Mouse (Mus musculus): ENCODE measurements around the gene Hist1h4h. TPM values are rescaled to one million over a fixed set of nuclear protein-coding genes. Genes with fewer than 3 reads are reported as not detected.

The Hist1h4h gene
- 100 to 1,000 TPM; 338 to 400 TPM for total RNA-seq (2021)
- 20.2 and 33.8 TPM in 2 replicates for polyA plus RNA-seq (2012; rRNA removed)
- long read RNA-seq, transcript Hist1h4h-201 (1 exons, 470 nt): major isoform, 34 of 34 reads
- long read RNA-seq, partial matches to known transcripts: 0 of 34 reads
- long read RNA-seq, other reads (novel, unspliced or antisense): 0 of 34 reads

GRCm38 (mm10) chr13:23530901-23531875, at the start of gene Hist1h4h:
Hist1h4h (plus strand) TSS chr13:23531050.
- peak; percentile 97 for DNase-seq

DNA sequence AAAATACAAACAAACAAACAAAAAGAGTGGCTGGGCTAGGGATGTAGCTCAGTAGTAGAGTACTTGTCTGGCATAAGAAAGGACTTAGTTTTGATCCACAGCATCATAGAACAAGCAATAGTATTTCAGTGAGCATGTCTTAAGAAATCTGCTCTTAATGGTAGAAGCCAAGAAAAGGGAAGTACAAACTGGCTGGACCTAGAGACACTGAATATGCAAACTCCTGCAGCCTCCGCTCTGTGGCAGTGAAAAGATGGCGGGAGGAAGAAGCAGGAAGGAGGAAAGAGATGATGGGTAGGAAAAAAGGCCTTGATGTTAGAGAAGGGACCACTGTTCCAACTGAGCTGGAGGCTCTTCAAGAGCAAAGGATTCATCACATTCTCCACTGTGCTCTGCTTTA, 47.7 kb upstream of the Hist1h4h start:
- no peak for DNase-seq

DNA sequence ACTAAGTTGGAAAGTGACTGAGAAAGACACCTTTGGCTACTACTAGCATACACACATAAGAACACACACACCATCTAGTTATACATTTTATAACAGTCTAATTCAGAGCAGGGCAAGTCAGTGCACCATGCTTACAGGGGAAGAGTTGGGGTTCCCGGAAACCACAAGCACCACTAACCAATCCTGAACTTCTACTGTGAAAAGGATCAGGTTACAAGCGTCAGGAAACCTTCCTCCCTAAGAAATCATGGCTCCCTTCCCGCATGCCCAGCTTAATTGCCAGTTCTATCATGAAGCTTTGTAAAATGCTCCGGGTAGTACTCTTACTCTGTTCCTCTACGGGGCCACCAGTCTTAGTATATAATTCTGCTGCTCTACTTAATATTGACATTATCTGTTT, 45.6 kb upstream of the Hist1h4h start:
- DNase-seq: no peak

DNA sequence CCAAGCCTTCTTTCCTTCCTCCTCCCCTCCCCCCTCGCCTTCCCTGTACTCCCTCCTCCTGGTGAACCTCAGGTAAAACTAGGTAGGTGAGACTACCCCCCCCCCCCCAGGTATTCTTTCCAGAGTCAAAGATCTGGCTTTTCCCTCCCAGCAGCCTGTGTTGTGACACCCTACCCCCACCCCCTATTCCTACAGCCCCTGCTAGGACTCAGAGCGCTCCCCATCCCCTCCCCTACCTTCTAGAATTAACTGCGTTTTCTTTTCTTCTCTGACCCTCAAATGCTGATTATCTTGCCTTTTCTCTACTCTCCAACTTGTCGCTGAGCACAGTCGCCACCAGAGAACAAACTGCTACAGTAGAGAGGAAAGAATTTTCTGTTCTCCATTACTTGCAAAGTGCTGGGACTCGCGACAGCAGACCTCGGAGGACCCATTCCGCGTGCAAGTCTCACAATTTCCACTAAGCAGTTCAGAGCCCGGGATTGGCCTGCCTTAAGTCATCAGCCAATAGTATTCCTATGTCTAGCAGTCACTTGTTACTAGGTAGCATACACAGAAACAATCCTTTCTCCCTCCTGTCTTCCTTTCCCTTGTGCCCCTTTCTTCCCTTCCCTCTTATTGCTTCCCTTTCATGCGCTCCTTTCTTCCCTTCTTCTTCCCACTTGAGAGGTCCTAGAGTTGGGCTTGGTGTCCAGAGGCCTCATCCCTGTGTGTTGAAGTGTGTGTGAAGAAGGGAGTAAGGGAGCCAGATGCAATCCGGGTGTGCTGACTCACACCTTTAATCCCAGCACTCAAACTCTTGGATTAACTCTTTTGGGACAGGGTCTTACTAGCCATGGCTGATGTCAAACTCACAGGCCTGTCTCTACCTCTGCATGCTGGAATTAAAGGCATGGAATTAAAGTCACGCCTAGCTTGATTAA, 42.2 kb upstream of the Hist1h4h start, which contains the start of gene Btn2a2:
TSS of gene Btn2a2 (minus strand) at position 458 of the 923 bp plus-strand sequence.
- DNase-seq: peak; percentile 64

GRCm38 (mm10) chr13:23490863-23491262, 40.0 kb upstream of the Hist1h4h start:
- no peak for DNase-seq

DNA sequence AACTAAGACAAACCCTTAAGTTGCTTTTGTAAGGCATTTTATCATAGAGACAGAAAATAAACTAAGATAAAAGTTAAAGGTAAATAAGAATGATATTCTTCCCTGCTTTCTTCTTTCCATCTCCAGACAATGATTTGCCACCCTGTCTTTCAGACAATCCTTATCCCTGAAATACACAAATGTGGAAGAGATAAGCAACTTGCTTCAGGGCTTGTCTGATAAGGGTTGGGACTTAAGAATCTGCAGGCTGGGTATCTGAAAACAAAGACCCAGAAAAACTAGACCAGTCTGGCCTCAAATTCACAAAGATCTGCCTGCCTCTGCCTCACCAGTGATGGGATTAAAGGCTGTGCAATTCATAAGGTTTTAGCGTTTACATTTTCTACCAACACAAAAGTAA, 39.6 kb upstream of the Hist1h4h start:
- DNase-seq: no peak

DNA sequence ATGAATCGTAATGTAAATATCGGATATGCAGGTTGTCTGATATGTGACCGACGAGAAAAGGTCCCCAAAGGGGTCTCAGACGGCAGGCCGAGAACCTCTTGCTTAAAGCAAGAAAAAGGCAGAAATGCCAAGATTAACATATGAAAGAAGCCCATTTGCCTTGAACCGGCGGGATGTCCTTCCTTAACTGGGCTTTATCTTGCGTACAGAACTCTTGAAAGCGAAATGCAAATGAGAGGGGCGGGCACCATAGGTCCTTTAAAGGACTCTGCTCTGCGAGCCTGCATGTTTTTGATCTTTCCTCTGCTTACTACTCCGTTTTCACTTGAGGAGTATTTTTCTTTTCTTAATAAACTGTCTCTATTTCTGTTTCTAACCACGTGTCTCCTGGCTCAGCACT, 38.9 kb upstream of the Hist1h4h start:
- peak; percentile 23 for DNase-seq

DNA sequence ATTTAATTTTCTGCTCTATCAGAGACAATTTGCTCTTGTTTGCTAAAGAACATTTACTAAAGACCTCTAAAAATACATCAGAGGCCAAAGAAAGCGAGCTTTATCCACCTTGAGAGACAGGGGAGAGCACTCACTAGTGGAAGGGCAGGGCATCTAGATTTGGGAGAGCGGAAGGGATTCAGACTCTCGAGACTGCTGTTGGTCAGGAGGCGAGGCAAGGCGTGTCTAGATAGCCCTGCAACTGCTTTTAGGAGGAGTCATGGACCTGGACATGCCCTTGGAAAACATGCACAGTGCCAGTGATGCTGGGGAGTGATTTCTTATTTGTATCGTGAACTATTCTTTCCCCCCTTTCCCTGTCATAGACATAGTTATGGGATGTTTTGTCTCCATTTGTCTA, 35.3 kb upstream of the Hist1h4h start:
- no peak for DNase-seq

- peak; percentile 45 for DNase-seq
Observed at GRCm38 (mm10) chr13:23497656-23498321, 33.1 kb upstream of the Hist1h4h start.

- no peak for DNase-seq
Observed at GRCm38 (mm10) chr13:23498653-23499052, 32.2 kb upstream of the Hist1h4h start.

- no peak for DNase-seq
Observed at GRCm38 (mm10) chr13:23499943-23500342, 30.9 kb upstream of the Hist1h4h start.

DNA sequence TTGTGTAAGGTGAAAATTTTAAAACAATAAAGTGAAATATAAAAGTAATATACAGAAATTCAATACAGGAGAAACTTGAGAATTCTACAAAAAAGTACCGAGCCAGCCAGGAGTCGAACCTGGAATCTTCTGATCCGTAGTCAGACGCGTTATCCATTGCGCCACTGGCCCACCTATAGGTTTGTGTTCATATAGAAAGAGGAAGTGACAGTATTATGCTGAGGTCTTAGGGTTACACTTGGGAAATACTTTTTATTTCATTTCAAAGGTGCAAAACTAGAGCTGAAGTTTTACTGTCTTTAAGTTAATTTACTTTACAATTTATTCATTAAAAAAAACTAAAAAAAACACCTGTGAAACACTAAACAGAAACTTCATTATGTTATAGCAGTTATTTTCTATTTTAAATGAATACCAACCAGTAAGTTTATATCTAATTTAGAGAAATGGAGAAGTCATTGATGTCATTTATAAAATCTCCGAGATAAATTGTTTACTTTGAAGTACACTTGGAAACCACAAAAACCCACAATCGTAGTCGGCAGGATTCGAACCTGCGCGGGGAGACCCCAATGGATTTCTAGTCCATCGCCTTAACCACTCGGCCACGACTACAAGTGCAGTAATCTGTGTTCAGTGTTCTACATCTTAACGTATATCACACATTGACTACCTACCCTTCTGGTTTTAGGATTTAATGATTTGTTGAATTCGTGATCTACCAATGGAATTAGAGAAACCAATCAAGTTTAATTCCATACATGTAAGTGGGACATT, 30.2 kb upstream of the Hist1h4h start:
- DNase-seq: peak; percentile 80

GRCm38 (mm10) chr13:23501511-23501910, 29.3 kb upstream of the Hist1h4h start:
- DNase-seq: no peak

GRCm38 (mm10) chr13:23502031-23502567, 28.8 kb upstream of the Hist1h4h start:
- DNase-seq: no peak

- DNase-seq: no peak
Observed at GRCm38 (mm10) chr13:23502916-23503315, 27.9 kb upstream of the Hist1h4h start.

DNA sequence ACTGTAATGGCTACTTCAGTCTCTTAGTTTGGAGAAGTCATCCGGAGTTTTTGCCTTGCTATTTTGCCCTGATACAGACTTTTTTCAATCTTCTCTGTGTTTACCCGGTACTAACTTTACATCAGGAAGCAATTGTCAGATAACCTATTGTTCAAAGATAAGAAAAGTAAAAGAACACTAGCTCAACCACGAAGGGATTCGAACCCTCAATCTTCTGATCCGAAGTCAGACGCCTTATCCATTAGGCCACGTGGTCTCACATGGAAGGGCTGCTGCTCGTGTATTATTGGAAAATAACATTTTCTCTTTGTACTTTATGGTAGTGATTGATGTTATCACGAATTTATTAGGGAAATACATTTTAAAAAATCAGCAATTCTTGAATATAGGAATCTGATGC, 27.1 kb upstream of the Hist1h4h start:
- peak; percentile 63 for DNase-seq

GRCm38 (mm10) chr13:23505662-23506345, 25.0 kb upstream of the Hist1h4h start:
- DNase-seq: no peak

GRCm38 (mm10) chr13:23506351-23506750, 24.5 kb upstream of the Hist1h4h start:
- peak; percentile 74 for DNase-seq

DNA sequence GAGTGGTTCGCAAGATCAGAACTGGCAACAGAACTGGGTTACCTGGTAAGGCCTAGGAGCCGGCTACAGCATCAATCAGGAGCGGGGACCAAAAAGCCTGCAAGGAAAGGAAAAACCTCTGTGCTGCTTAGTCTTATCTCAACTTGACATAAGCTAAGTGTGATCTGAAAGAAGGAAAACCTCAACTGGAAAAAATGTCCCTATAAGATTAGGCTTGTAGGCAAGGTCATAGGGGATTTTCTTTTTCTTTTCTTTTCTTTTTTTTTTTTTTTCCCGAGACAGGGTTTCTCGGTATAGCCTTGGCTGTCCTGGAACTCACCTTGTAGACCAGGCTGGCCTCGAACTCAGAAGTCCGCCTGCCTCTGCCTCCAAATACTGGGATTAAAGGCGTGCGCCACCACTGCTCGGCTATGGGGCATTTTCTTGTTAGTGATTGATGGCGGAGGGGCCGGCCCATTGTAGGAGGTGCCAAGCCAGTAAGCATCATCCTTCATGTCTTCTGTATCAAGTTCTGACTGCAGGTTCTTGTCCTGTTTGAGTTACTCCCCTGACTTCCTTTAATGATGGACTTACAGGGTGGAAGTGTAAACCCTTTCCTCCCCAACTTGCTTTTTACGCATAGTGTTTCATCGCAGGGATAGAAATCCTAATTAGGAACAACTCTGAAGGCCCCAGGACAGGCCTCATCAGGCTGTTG, 23.9 kb upstream of the Hist1h4h start:
- peak; percentile 22 for DNase-seq

All from adrenal gland, adult 2 months (tissue).